Mouse (Mus musculus) T-helper 2 cell (primary cell): ENCODE measurements around the gene Manba.
"Not testable (repeated sequence)": the region's sequence is repeated elsewhere in the genome, so short reads cannot be mapped to it uniquely, and the experiment has no call there.

Experiments
- in situ Hi-C: fragments of 300-600 bp; cut with MboI, MseI; formaldehyde crosslinking; loops from one replicate; pipeline ENCODE4 v1.15.1; 2025; ENCODE audit warnings: high pct_unique_total_duplicates

Gene Manba

GRCm38 (mm10) chr3:135522618-135523355 is 37.4 kb downstream of the Manba start:
- in situ Hi-C loops, result no loop called here

- in situ Hi-C loops, result not testable (repeated sequence)
Measured at GRCm38 (mm10) chr3:135524900-135525299, 39.5 kb downstream of the Manba start.

- in situ Hi-C loops, result no loop called here
Measured at GRCm38 (mm10) chr3:135529670-135530069, 44.3 kb downstream of the Manba start.

GRCm38 (mm10) chr3:135531762-135532161 is 46.4 kb downstream of the Manba start:
- in situ Hi-C loops, result no loop called here

- in situ Hi-C loops, result no loop called here
Measured at GRCm38 (mm10) chr3:135534103-135534502, 48.7 kb downstream of the Manba start.

GRCm38 (mm10) chr3:135546212-135546923 is 61.0 kb downstream of the Manba start:
- in situ Hi-C loops, result no loop called here

GRCm38 (mm10) chr3:135547298-135547697 is 61.9 kb downstream of the Manba start:
- in situ Hi-C loops, result no loop called here

- in situ Hi-C loops, result no loop called here
Measured at GRCm38 (mm10) chr3:135552874-135553273, 67.5 kb downstream of the Manba start.

- in situ Hi-C loops, result no loop called here
Measured at GRCm38 (mm10) chr3:135555192-135555591, 69.8 kb downstream of the Manba start.

GRCm38 (mm10) chr3:135556052-135556587 is 70.7 kb downstream of the Manba start:
- in situ Hi-C loops, result no loop called here

- in situ Hi-C loops, result no loop called here
Measured at GRCm38 (mm10) chr3:135556851-135557662, 71.6 kb downstream of the Manba start.

- in situ Hi-C loops, result no loop called here
Measured at GRCm38 (mm10) chr3:135562036-135562435, 76.6 kb downstream of the Manba start.

GRCm38 (mm10) chr3:135563163-135563689 is 77.8 kb downstream of the Manba start:
- in situ Hi-C loops, result no loop called here

GRCm38 (mm10) chr3:135564706-135565105 is 79.3 kb downstream of the Manba start:
- in situ Hi-C loops, result no loop called here

GRCm38 (mm10) chr3:135565306-135565705 is 79.9 kb downstream of the Manba start:
- in situ Hi-C loops, result no loop called here

GRCm38 (mm10) chr3:135567888-135568287 is 82.5 kb downstream of the Manba start:
- in situ Hi-C loops, result no loop called here

- in situ Hi-C loops, result no loop called here
Measured at GRCm38 (mm10) chr3:135568633-135569032, 83.2 kb downstream of the Manba start.

- in situ Hi-C loops, result no loop called here
Measured at GRCm38 (mm10) chr3:135571540-135571939, 86.1 kb downstream of the Manba start.

- in situ Hi-C loops, result no loop called here
Measured at GRCm38 (mm10) chr3:135573051-135573450, 87.6 kb downstream of the Manba start.

GRCm38 (mm10) chr3:135575126-135575525 is 89.7 kb downstream of the Manba start:
- in situ Hi-C loops, result no loop called here

GRCm38 (mm10) chr3:135578588-135579140 is 93.3 kb downstream of the Manba start:
- in situ Hi-C loops, result no loop called here
